Mouse (Mus musculus) frontal cortex, adult 2 months (tissue): ENCODE data around the gene Ttf1. TPM values are rescaled to one million over a fixed set of nuclear protein-coding genes. Genes with fewer than 3 reads are reported as not detected.
"Not testable (repeated sequence)": the region's sequence is repeated elsewhere in the genome, so short reads cannot be mapped to it uniquely, and the experiment has no call there.

ENCODE experiments used
- DNase-seq, 2 experiments: peaks; one replicate each; pipeline ENCODE4 v3.0.0; 2022; ENCODE audit warnings: low spot score in 1 of 2; ENCODE audit errors: extremely low spot score in 1 of 2
- polyA plus RNA-seq: library from polyadenylated mRNA; depleted of rRNA; stranded (reverse); fragments of >200 nt; gene quantifications from 2 replicates; pipeline ENCODE4 v1.2.3, GENCODE M21; 2012

Gene Ttf1
- polyA plus RNA-seq, 1 experiment: 16.5 TPM

- peak in 1 of 2 experiments; percentile 82 for DNase-seq
Measured at GRCm38 (mm10) chr2:29053802-29054544, 6.1 kb upstream of the Ttf1 start.

GRCm38 (mm10) chr2:29054545-29054935 lies 5.5 kb upstream of the Ttf1 start:
- no peak for DNase-seq

- DNase-seq: peak; percentile 14 to 57
Measured at GRCm38 (mm10) chr2:29054991-29055390, 5.1 kb upstream of the Ttf1 start, which contains the start of gene Cfap77. Gene Cfap77 (minus strand): TSS chr2:29055066.

GRCm38 (mm10) chr2:29065796-29066195 lies 5.7 kb downstream of the Ttf1 start:
- DNase-seq: no peak

- DNase-seq: peak in 1 of 2 experiments; percentile 22
Measured at GRCm38 (mm10) chr2:29066410-29066809, 6.3 kb downstream of the Ttf1 start.

- DNase-seq: no peak
Measured at GRCm38 (mm10) chr2:29074676-29075075, 14.6 kb downstream of the Ttf1 start.

- DNase-seq: no peak
Measured at GRCm38 (mm10) chr2:29075331-29076070, 15.4 kb downstream of the Ttf1 start.

- DNase-seq: no peak
Measured at GRCm38 (mm10) chr2:29076226-29076625, 16.2 kb downstream of the Ttf1 start.

GRCm38 (mm10) chr2:29081965-29082364 lies 21.9 kb downstream of the Ttf1 start:
- DNase-seq: peak in 1 of 2 experiments; percentile 6

- no peak for DNase-seq
Measured at GRCm38 (mm10) chr2:29086026-29086425, 26.0 kb downstream of the Ttf1 start.

- DNase-seq: not testable (repeated sequence)
Measured at GRCm38 (mm10) chr2:29089276-29089675, 29.2 kb downstream of the Ttf1 start.

GRCm38 (mm10) chr2:29095674-29096073 lies 35.6 kb downstream of the Ttf1 start:
- DNase-seq: no peak

- no peak for DNase-seq
Measured at GRCm38 (mm10) chr2:29096751-29097150, 36.7 kb downstream of the Ttf1 start.

- DNase-seq: no peak
Measured at GRCm38 (mm10) chr2:29097465-29097864, 37.4 kb downstream of the Ttf1 start.

- not testable (repeated sequence) for DNase-seq
Measured at GRCm38 (mm10) chr2:29097955-29098354, 37.9 kb downstream of the Ttf1 start.

GRCm38 (mm10) chr2:29098786-29099185 lies 38.7 kb downstream of the Ttf1 start:
- no peak for DNase-seq

GRCm38 (mm10) chr2:29099646-29100045 lies 39.6 kb downstream of the Ttf1 start:
- DNase-seq: no peak

- no peak for DNase-seq
Measured at GRCm38 (mm10) chr2:29100822-29101534, 40.9 kb downstream of the Ttf1 start.

- not testable (repeated sequence) for DNase-seq
Measured at GRCm38 (mm10) chr2:29102416-29103377, 42.6 kb downstream of the Ttf1 start.

- DNase-seq: no peak
Measured at GRCm38 (mm10) chr2:29120969-29121368, 60.9 kb downstream of the Ttf1 start.
